Mouse (Mus musculus) heart, postnatal 10 days (tissue): Measurements from ENCODE around the gene Aph1b. TPM values are rescaled to one million over a fixed set of nuclear protein-coding genes. Genes with fewer than 3 reads are reported as not detected.
"Not testable (repeated sequence)": the region's sequence is repeated elsewhere in the genome, so short reads cannot be mapped to it uniquely, and the experiment has no call there.

Source experiments
- DNase-seq, 2 experiments: peaks; one replicate each; pipeline ENCODE4 v3.0.0; 2021
- intact Hi-C: fragments of 180-260 bp; cut with DNase I; formaldehyde crosslinking; loops from one replicate; pipeline ENCODE4 v1.15.1; 2025
- total RNA-seq, 2 experiments: library from RNA; stranded (reverse); gene quantifications; 2 replicates each; pipeline ENCODE4 v1.2.3; 2021

Gene Aph1b
- total RNA-seq, result 1 to 10 TPM; 6.5 to 8.1 TPM

GRCm38 (mm10) chr9:66795464-66796324, at the start of gene Aph1b:
Gene Aph1b, minus strand, starts transcription at chr9:66795490.
- intact Hi-C loops, result loop anchor here (2.0 kb wide), 1 partner anchor 29 kb away; no protein-coding TSS in a partner anchor
- DNase-seq, result peak; percentile 96 to 98

GRCm38 (mm10) chr9:66835097-66835480, 39.8 kb upstream of the Aph1b start:
- DNase-seq, result no peak
- intact Hi-C loops, result loop anchor here (2.0 to 5.0 kb wide), 2 partner anchors 82 to 104 kb away; partner anchors contain the start of gene Rab8b

GRCm38 (mm10) chr9:66834318-66835096, 39.2 kb upstream of the Aph1b start, which contains the start of gene Aph1c:
Gene Aph1c, minus strand, starts transcription at chr9:66834726.
- intact Hi-C loops, result loop anchor here (2.0 to 5.0 kb wide), 3 partner anchors 83 to 127 kb away; partner anchors contain the start of gene Rab8b
- peak; percentile 98 for DNase-seq

GRCm38 (mm10) chr9:66833851-66834250, 38.6 kb upstream of the Aph1b start:
- no peak for DNase-seq
- intact Hi-C loops, result loop anchor here (2.0 to 5.0 kb wide), 2 partner anchors 105 to 127 kb away; no protein-coding TSS in a partner anchor

- DNase-seq, result no peak
- intact Hi-C loops, result loop anchor here (5.0 kb wide), 1 partner anchor 125 kb away; no protein-coding TSS in a partner anchor
Measured at GRCm38 (mm10) chr9:66832366-66832908, 37.1 kb upstream of the Aph1b start.

- intact Hi-C loops, result loop anchor here (1.0 to 2.0 kb wide), 3 partner anchors 31 to 361 kb away; partner anchors contain the start of gene Aph1b
- peak; percentile 47 to 64 for DNase-seq
Measured at GRCm38 (mm10) chr9:66825990-66826389, 30.7 kb upstream of the Aph1b start.

- intact Hi-C loops, DNase-seq: not testable (repeated sequence)
Measured at GRCm38 (mm10) chr9:66822255-66822654, 27.0 kb upstream of the Aph1b start.

- DNase-seq, result no peak
- intact Hi-C loops, result loop anchor here (2.0 kb wide), 1 partner anchor 36 kb away; no protein-coding TSS in a partner anchor
Measured at GRCm38 (mm10) chr9:66820996-66821395, 25.7 kb upstream of the Aph1b start.

- no peak for DNase-seq
- intact Hi-C loops, result no loop called here
Measured at GRCm38 (mm10) chr9:66813392-66813791, 18.1 kb upstream of the Aph1b start.

- intact Hi-C loops, DNase-seq: not testable (repeated sequence)
Measured at GRCm38 (mm10) chr9:66805951-66806350, 10.7 kb upstream of the Aph1b start.

- DNase-seq, result peak in 1 of 2 experiments; percentile 17
Measured at GRCm38 (mm10) chr9:66801947-66802346, 6.7 kb upstream of the Aph1b start.

GRCm38 (mm10) chr9:66796739-66797138, 1.4 kb upstream of the Aph1b start, which contains the start of gene Gm10647:
Gene Gm10647, plus strand, starts transcription at chr9:66797039.
- no peak for DNase-seq
- intact Hi-C loops, result no loop called here

More at GRCm38 (mm10) chr9:66801947-66802346, 6.7 kb upstream of the Aph1b start:
- intact Hi-C loops, result no loop called here

- intact Hi-C loops, result loop anchor here (2.0 kb wide), 1 partner anchor 30 kb away; no protein-coding TSS in a partner anchor
- DNase-seq, result peak in 1 of 2 experiments; percentile 21
Measured at GRCm38 (mm10) chr9:66794629-66795463, 444 bp downstream of the Aph1b start.

- peak; percentile 39 to 63 for DNase-seq
Measured at GRCm38 (mm10) chr9:66787821-66788220, 7.5 kb downstream of the Aph1b start.

GRCm38 (mm10) chr9:66784552-66784951, 10.7 kb downstream of the Aph1b start:
- intact Hi-C loops, result loop anchor here (2.0 kb wide), 1 partner anchor 36 kb away; no protein-coding TSS in a partner anchor

More at GRCm38 (mm10) chr9:66787821-66788220, 7.5 kb downstream of the Aph1b start:
- intact Hi-C loops, result loop anchor here (1.0 to 5.0 kb wide), 4 partner anchors 81 to 321 kb away; partner anchors contain the start of gene Fbxl22

GRCm38 (mm10) chr9:66770701-66771100, 24.6 kb downstream of the Aph1b start:
- intact Hi-C loops, result no loop called here
- DNase-seq, result no peak

More at GRCm38 (mm10) chr9:66784552-66784951, 10.7 kb downstream of the Aph1b start:
- peak in 1 of 2 experiments; percentile 15 for DNase-seq

- DNase-seq, result peak; percentile 6 to 18
- intact Hi-C loops, result no loop called here
Measured at GRCm38 (mm10) chr9:66769275-66769674, 26.0 kb downstream of the Aph1b start.

- intact Hi-C loops, result no loop called here
- DNase-seq, result no peak
Measured at GRCm38 (mm10) chr9:66768721-66769120, 26.6 kb downstream of the Aph1b start.

GRCm38 (mm10) chr9:66760991-66761390, 34.3 kb downstream of the Aph1b start:
- intact Hi-C loops, result no loop called here
- DNase-seq, result no peak
